In the genomic region with DNA sequence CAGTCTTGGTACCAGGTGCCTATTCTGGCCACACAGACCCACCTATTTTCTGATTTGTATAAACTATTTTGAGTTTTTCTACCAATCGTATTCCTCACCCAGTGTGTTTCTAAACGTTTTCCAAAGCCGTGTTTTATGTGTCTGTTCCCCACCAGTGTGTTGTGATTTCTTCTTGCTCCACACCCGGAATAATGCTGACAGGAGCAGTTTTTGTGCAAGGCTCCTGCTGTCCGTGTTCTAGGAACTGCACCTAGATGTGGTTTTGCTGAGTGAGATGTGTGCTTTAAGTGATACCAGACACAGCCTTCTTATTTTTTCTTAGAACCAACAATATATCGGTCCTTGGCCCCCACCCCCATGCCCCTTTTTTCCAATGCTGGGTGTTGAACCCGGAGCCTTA, we compare ENCODE assay signal across 1 mouse cellular context.
A peak's percentile ranks its signal among the peaks of the same experiment; 100 is the strongest.
TF ChIP-seq lines count a peak whose summit lies in the region.

No protein-coding gene starts in this region.

TF ChIP-seq in ES-E14, 5 proteins besides CTCF, POLR2A, EP300 and RAD21:
- TF ChIP-seq MAFK (IDR thresholded peaks at IDR 0.05; ENCODE audit: insufficient read depth, low read depth, low read length), result peak; percentile 89
- no peak for TF ChIP-seq ZC3H11A (IDR thresholded peaks at IDR 0.05; ENCODE audit: borderline replicate concordance, low read depth, low read length)
